Mouse (Mus musculus) granulocyte monocyte progenitor cell, adult 5-6 weeks (primary cell): ENCODE data around the gene Slc2a9. TPM values are rescaled to one million over a fixed set of nuclear protein-coding genes. Genes with fewer than 3 reads are reported as not detected.

Source experiments
- ATAC-seq: replicated peaks from 2 replicates; pipeline ENCODE4 v1.8.0; 2016; ENCODE audit warnings: mild to moderate bottlenecking, moderate TSS enrichment, inconsistent platforms; ENCODE audit not compliant: poor library complexity, severe bottlenecking
- total RNA-seq, 2 experiments: library from RNA; stranded (forward) in 1 of 2; stranded (reverse) in 1 of 2; fragments of 200-712, 200-1000 nt in 1 of 2; fragments of >200 nt in 1 of 2; fragmentation: Nextera tagmentation in 1 of 2; gene quantifications; 2 replicates each; pipeline ENCODE4 v1.2.3; 2014 to 2017

Slc2a9 gene
- 13.6 and 17.0 TPM in 2 replicates for total RNA-seq (2014; fragmentation: Nextera tagmentation)
- total RNA-seq (2017): 8.4 TPM in 2 replicates

DNA sequence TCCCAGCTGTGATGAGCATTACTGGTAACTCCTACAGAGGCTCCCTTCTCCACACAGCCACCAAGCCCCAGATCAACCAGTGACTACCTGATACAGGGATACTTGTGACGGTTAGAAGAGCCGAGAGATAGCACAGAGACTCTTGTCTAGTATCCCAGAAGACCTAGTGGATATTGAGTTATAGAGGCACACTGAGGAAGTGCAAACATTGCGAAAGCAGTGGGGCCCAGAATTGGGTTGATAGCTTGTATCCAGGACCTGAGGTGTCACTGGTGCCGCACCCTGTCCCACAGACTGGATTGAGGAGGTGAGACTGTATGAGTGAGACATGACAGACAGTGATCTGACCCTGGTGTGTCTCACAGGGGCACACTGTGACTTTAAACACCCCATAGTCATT lies at the start of gene Slc2a9:
Gene Slc2a9, minus strand, starts transcription at position 152 of the 400 bp plus-strand sequence.
- ATAC-seq: peak; percentile 55

- ATAC-seq: no peak
Measured at GRCm38 (mm10) chr5:38552615-38553014, 49.7 kb upstream of the Slc2a9 start.

DNA sequence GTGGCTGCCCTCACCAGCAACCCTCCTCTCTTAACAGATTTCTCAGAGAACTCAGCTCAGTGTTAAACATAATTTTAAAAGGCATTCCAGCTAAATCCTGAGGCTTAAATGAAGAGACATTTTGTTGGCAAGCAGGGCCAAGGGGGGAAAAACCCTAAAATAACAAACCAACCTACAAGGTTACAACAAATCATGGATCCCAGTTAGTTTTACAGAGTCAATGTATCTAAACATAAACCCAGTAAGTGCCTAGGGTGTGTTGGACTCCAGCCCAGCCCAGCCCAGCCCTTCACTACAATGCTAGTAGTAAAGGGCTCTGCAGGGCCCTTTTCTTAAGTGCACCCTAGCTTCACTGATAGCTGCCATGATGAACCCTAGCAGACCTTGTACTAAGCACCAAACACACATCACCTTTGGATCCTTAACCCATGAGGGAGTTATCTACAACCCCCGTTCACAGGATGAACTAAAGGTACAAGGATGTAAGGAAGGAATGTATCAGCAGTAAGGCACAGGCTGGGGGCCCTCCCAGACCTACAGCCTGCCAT lies 47.4 kb upstream of the Slc2a9 start:
- no peak for ATAC-seq

DNA sequence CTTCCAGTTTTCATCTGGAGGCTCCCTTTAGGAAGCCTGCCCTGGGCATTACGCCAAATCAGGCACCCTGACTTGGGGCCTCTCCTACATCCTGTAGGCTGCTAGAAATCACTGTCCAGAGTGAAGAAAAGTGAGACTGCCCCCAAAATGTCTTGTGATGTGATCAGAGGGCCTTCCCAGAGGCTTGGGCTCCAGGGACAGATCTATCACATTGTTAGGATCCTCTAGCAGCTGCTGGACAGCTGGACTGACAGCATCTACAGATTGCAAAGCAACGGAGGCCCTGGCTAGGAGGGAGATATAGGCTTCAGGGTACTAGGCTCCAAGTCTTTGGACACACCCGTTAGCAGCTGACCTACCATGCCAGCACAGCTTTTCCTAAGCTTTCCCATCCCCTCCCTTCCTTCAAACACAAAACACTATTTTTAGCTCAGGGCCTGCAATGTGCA lies 46.5 kb upstream of the Slc2a9 start:
- ATAC-seq: no peak

DNA sequence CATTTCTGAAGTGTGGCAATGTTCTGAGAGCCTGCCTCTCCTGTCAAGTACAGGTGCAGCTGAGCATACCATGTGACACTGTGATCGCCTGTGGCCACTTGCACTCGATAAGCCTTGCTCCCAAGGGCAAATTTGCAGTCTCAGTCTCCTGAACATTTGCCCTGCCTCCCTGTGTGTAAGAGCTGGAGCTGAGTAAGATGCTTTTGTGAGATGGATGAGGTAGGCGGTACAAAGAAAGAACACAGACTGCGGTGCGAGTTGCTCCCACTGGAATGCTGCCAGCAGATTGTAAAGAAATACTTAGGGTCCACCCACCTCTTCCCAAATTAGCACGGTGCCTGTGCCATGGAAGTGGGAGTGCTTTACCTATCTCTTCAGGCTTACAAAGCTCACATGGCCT lies 44.4 kb upstream of the Slc2a9 start:
- no peak for ATAC-seq

- no peak for ATAC-seq
Measured at GRCm38 (mm10) chr5:38544423-38545415, 41.8 kb upstream of the Slc2a9 start.

GRCm38 (mm10) chr5:38543496-38544217 lies 40.7 kb upstream of the Slc2a9 start:
- ATAC-seq: no peak

GRCm38 (mm10) chr5:38541728-38542127 lies 38.8 kb upstream of the Slc2a9 start:
- ATAC-seq: no peak

- no peak for ATAC-seq
Measured at GRCm38 (mm10) chr5:38540898-38541297, 38.0 kb upstream of the Slc2a9 start.

GRCm38 (mm10) chr5:38538508-38538907 lies 35.6 kb upstream of the Slc2a9 start:
- ATAC-seq: no peak

DNA sequence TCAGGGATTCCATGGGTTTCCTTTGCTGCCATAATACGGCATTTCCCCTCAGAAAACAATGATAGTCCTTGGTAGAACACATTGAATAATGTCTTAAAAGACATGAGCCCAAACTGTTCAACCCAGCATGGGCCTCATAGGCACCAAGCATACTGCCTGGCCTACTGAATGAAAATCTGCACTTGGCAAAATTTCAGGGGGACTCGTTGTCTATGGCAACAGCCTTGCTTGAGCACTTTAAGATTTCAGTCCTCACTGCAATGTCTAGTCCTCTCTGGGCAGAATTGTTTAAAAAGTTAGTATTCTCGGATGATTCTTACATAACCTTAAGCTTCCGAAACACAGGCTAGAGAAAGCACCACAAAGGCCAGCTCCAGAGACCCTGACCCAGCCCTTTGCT lies 34.9 kb upstream of the Slc2a9 start:
- ATAC-seq: no peak

- ATAC-seq: no peak
Measured at GRCm38 (mm10) chr5:38536822-38537221, 33.9 kb upstream of the Slc2a9 start.

GRCm38 (mm10) chr5:38532084-38532483 lies 29.1 kb upstream of the Slc2a9 start:
- ATAC-seq: no peak

GRCm38 (mm10) chr5:38529724-38530428 lies 26.9 kb upstream of the Slc2a9 start:
- peak; percentile 71 for ATAC-seq

DNA sequence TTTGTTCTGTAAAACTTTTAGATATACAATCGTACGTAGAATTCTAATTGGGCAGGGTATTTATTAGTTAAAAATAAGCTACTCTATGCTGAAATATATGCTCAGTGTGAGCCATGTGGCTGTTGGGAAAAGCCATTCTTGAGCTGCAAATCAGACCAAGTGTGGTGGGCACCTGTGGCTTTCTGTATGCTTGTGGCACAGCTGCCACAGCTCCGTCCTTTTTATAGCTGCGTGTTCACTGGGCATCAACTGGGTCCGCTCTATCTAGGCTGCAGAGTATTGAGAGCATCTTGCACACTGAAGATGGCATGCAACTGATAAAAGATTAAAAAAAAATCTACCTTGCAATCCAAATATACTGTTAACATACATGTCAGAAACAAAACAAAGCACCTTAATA lies 20.0 kb upstream of the Slc2a9 start:
- no peak for ATAC-seq

GRCm38 (mm10) chr5:38520838-38521237 lies 17.9 kb upstream of the Slc2a9 start:
- no peak for ATAC-seq

- ATAC-seq: peak; percentile 88
Measured at GRCm38 (mm10) chr5:38516267-38516666, 13.3 kb upstream of the Slc2a9 start.

DNA sequence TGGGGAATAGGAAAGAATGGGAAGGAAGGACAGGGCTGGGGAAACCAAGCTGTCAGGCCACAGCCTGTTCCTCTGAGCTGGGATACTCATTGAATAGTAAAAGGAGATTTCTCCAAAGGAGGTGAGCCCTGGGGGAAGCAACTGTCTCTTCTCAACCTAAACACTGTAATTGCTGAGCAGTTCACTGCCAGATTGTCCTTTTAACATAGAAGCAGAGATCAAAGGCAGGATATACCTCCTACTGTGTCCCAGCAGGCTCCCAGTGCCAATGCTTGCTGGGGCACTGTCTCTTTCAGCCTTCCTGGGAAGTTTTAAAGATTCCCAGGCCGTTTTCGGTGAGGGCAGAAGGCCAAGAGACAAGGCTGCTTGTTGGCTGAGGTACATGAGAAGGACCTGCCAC lies 10.0 kb upstream of the Slc2a9 start:
- no peak for ATAC-seq

DNA sequence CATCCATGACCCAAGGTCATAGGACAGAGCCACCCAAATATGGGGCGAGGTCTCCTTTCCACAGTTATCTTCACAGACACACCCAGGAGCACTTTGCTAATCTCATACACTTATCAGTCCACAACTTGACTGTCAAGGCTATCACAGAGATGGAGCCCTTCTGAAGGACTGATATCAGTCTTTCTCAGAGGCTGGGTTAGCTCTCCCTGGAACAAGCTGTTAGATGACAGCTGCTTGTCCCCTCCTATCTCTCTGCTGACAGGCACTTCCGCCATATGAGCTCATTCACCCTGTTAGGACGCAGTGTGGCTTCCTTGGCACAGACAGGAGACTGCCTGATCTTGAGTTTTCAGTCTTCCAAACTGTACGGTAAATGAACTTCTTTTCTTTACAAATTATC lies 6.6 kb upstream of the Slc2a9 start:
- no peak for ATAC-seq

- peak; percentile 80 for ATAC-seq
Measured at GRCm38 (mm10) chr5:38505435-38505765, 2.5 kb upstream of the Slc2a9 start.
